Mouse (Mus musculus) small intestine, adult 2 months (tissue): ENCODE measurements around the gene Slc16a4.

Experiments
- CTCF ChIP-seq: fragments of 200-500 bp; IDR thresholded peaks from 2 replicates; pipeline ENCODE4 v1.5.1; 2012; ENCODE audit warnings: low read depth, mild to moderate bottlenecking, control low read depth, inconsistent platforms, low read length, moderate library complexity, mixed read lengths; ENCODE audit not compliant: insufficient replicate concordance, insufficient read length; ENCODE audit errors: extremely low read depth
- POLR2A ChIP-seq: fragments of 200-500 bp; IDR thresholded peaks from 2 replicates; pipeline ENCODE4 v1.6.1; 2012; ENCODE audit warnings: low read depth, mild to moderate bottlenecking, control low read depth, inconsistent platforms, low read length, moderate library complexity

GRCm38 (mm10) chr3:107355618-107356260 is 64.7 kb downstream of the Slc16a4 start:
- TF ChIP-seq POLR2A, result no peak
- no peak for TF ChIP-seq CTCF
